Mouse (Mus musculus) small intestine, adult 2 months (tissue): ENCODE measurements around the gene Lce1h. TPM values are rescaled to one million over a fixed set of nuclear protein-coding genes. Genes with fewer than 3 reads are reported as not detected.

Experiments
- H3K27ac ChIP-seq: fragments of 200-500 bp; 2 replicates; pipeline ENCODE4 v1.5.1; 2012; ENCODE audit warnings: low read depth, low read length, control low read depth, inconsistent platforms; ENCODE audit not compliant: insufficient read depth
- H3K27me3 ChIP-seq: fragments of 200-500 bp; 2 replicates; pipeline ENCODE4 v1.6.1; 2012; ENCODE audit warnings: mild to moderate bottlenecking, moderate library complexity, low read length, inconsistent platforms; ENCODE audit not compliant: control insufficient read depth, insufficient read depth
- H3K36me3 ChIP-seq: fragments of 200-500 bp; 2 replicates; pipeline ENCODE4 v1.6.1; 2012; ENCODE audit warnings: mild to moderate bottlenecking, low read length, control low read depth, inconsistent platforms; ENCODE audit not compliant: control insufficient read depth, insufficient read depth
- H3K4me1 ChIP-seq: fragments of 200-500 bp; 2 replicates; pipeline ENCODE4 v1.6.1; 2012; ENCODE audit warnings: low read length, inconsistent platforms, mixed read lengths; ENCODE audit not compliant: control insufficient read depth, insufficient read depth, insufficient read length
- H3K4me3 ChIP-seq: fragments of 200-500 bp; 2 replicates; pipeline ENCODE4 v1.5.1; 2012; ENCODE audit warnings: low read depth, mild to moderate bottlenecking, control low read depth, inconsistent platforms, low read length, moderate library complexity
- CTCF ChIP-seq: fragments of 200-500 bp; IDR thresholded peaks from 2 replicates; pipeline ENCODE4 v1.5.1; 2012; ENCODE audit warnings: low read depth, mild to moderate bottlenecking, control low read depth, inconsistent platforms, low read length, moderate library complexity, mixed read lengths; ENCODE audit not compliant: insufficient replicate concordance, insufficient read length; ENCODE audit errors: extremely low read depth
- POLR2A ChIP-seq: fragments of 200-500 bp; IDR thresholded peaks from 2 replicates; pipeline ENCODE4 v1.6.1; 2012; ENCODE audit warnings: low read depth, mild to moderate bottlenecking, control low read depth, inconsistent platforms, low read length, moderate library complexity
- WGBS: fragments of 180-500 bp; shearing (Covaris S2); methylation state at CpG from one replicate; pipeline ENCODE4 v1.1.7; 2018; 5-methylcytosine and 5-hydroxymethylcytosine counted together
- polyA plus RNA-seq: library from polyadenylated mRNA; depleted of rRNA; stranded (reverse); fragments of >200 nt; gene quantifications from 2 replicates; pipeline ENCODE4 v1.2.3, GENCODE M21; 2012; rRNA removed

Gene Lce1h
- polyA plus RNA-seq, 1 experiment: not detected

GRCm38 (mm10) chr3:92738996-92739395, 25.9 kb downstream of the Lce1h start, which contains the start of gene Gm38119:
TSS of gene Gm38119 (minus strand) at chr3:92739096.
- no peaks in the 10 kb centered on the region for H3K27me3 ChIP-seq
- H3K4me3 ChIP-seq: no peak within 1 kb of the TSS
- no peaks in the 10 kb centered on the region for H3K36me3 ChIP-seq
- no peak within 1 kb of the TSS for H3K27ac ChIP-seq
- H3K4me1 ChIP-seq: no peaks in the 10 kb centered on the region
- TF ChIP-seq POLR2A (no peak), CTCF (no peak)
- 60% methylated on average over 1 of the region's 1 CpGs for WGBS

GRCm38 (mm10) chr3:92722631-92723030, 42.2 kb downstream of the Lce1h start:
- H3K36me3 ChIP-seq: no peaks in the 10 kb centered on the region
- H3K4me3 ChIP-seq: no peak overlapping the region
- no peak overlapping the region for H3K27ac ChIP-seq
- WGBS: 80% methylated on average over 5 of the region's 5 CpGs
- H3K27me3 ChIP-seq: no peaks in the 10 kb centered on the region
- TF ChIP-seq POLR2A (no peak), CTCF (no peak)
- H3K4me1 ChIP-seq: no peaks in the 10 kb centered on the region

DNA sequence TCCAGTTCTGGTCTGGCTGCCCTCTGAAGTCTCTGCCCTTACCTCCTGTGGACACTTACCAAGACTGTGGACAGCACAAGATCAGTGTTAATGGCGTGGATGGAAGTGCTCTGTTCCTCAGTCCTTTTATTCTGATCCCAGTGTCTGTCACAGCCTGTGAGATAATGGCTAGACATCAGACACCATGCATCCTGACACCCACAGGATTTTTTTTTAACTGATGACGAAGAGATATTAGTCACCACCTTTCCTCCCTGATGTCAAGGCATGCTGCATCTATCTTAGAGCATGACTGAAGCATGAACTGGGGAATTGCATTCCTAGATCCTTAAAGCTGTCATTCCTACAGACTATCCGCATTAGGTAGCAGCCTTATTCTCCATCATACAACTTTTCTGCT, 44.6 kb downstream of the Lce1h start, which contains the start of gene Lce1f:
TSS of gene Lce1f (minus strand) at position 101 of the 400 bp plus-strand sequence.
- TF ChIP-seq POLR2A: no peak
- no peak for TF ChIP-seq CTCF
- Histone ChIP-seq H3K4me3 (no peak within 1 kb of the TSS), H3K27me3 (no peaks in the 10 kb centered on the region), H3K36me3 (no peaks in the 10 kb centered on the region), H3K27ac (no peak within 1 kb of the TSS), H3K4me1 (no peaks in the 10 kb centered on the region)
- WGBS: 61% methylated on average over 3 of the region's 3 CpGs

- TF ChIP-seq CTCF (no peak), POLR2A (no peak)
- H3K4me1 ChIP-seq: no peaks in the 10 kb centered on the region
- H3K4me3 ChIP-seq: no peak overlapping the region
- no peaks in the 10 kb centered on the region for H3K27me3 ChIP-seq
- no peak overlapping the region for H3K27ac ChIP-seq
- H3K36me3 ChIP-seq: no peaks in the 10 kb centered on the region
Observed at GRCm38 (mm10) chr3:92715122-92715521, 49.7 kb downstream of the Lce1h start.

Other genes with a start within 250 kb of the Lce1h start
- not detected in 2 replicates for gene 2310046K23Rik, start 230.6 kb downstream of the Lce1h start, polyA plus RNA-seq
- 0.34 TPM in 1 of 2 replicates, not detected in the other for gene Ivl, start 191.3 kb downstream of the Lce1h start, polyA plus RNA-seq
- 0.62 TPM in 1 of 2 replicates, not detected in the other for gene Smcp, start 176.1 kb downstream of the Lce1h start, polyA plus RNA-seq
- not detected in 2 replicates for gene 2210017I01Rik, start 157.6 kb downstream of the Lce1h start, polyA plus RNA-seq
- not detected in 2 replicates for gene Lce6a, start 143.4 kb downstream of the Lce1h start, polyA plus RNA-seq
- gene Lce1a1, start 116.8 kb downstream of the Lce1h start, polyA plus RNA-seq: not detected in 2 replicates
- not detected in 2 replicates for gene Lce1b, start 108.1 kb downstream of the Lce1h start, polyA plus RNA-seq
- not detected in 2 replicates for gene Lce1a2, start 94.8 kb downstream of the Lce1h start, polyA plus RNA-seq
- gene Lce1c, start 85.8 kb downstream of the Lce1h start, polyA plus RNA-seq: not detected in 2 replicates
- not detected in 2 replicates for gene Lce1d, start 77.9 kb downstream of the Lce1h start, polyA plus RNA-seq
- gene Lce1e, start 56.0 kb downstream of the Lce1h start, polyA plus RNA-seq: not detected in 2 replicates
- not detected in 2 replicates for gene Lce1f, start 44.7 kb downstream of the Lce1h start, polyA plus RNA-seq
- not detected in 2 replicates for gene Gm38119, start 26.0 kb downstream of the Lce1h start, polyA plus RNA-seq
- not detected in 2 replicates for gene Lce1g, start 12.7 kb downstream of the Lce1h start, polyA plus RNA-seq
- gene Lce1i, start 13.8 kb upstream of the Lce1h start, polyA plus RNA-seq: not detected in 2 replicates
- not detected in 2 replicates for gene Lce1j, start 25.4 kb upstream of the Lce1h start, polyA plus RNA-seq
- not detected in 2 replicates for gene Lce1k, start 42.8 kb upstream of the Lce1h start, polyA plus RNA-seq
- gene Kprp, start 62.2 kb upstream of the Lce1h start, polyA plus RNA-seq: not detected in 2 replicates
- not detected in 2 replicates for gene Lce1l, start 86.2 kb upstream of the Lce1h start, polyA plus RNA-seq
- not detected in 2 replicates for gene 2310050C09Rik, start 105.2 kb upstream of the Lce1h start, polyA plus RNA-seq
- gene Lce3a, start 161.2 kb upstream of the Lce1h start, polyA plus RNA-seq: not detected in 2 replicates
- not detected in 2 replicates for gene Lce3b, start 167.9 kb upstream of the Lce1h start, polyA plus RNA-seq
- gene Lce3c, start 179.4 kb upstream of the Lce1h start, polyA plus RNA-seq: not detected in 2 replicates
- gene Lce3d, start 192.3 kb upstream of the Lce1h start, polyA plus RNA-seq: not detected in 2 replicates
- gene Lce3e, start 202.0 kb upstream of the Lce1h start, polyA plus RNA-seq: not detected in 2 replicates
- 0.63 TPM in 1 of 2 replicates, not detected in the other for gene Lce3f, start 227.2 kb upstream of the Lce1h start, polyA plus RNA-seq